Mouse (Mus musculus) cerebellum, adult 9-11 months (tissue): ENCODE measurements around the gene 4933402D24Rik.

Experiments used
- DNase-seq: peaks from one replicate; pipeline ENCODE4 v3.0.0; 2022

Gene 4933402D24Rik

GRCm38 (mm10) chr1:63769167-63769566 lies at the start of gene 4933402D24Rik:
Gene 4933402D24Rik (minus strand): TSS chr1:63769267.
- DNase-seq, result no peak

GRCm38 (mm10) chr1:63808584-63808983 lies 39.5 kb upstream of the 4933402D24Rik start:
- no peak for DNase-seq

- DNase-seq, result no peak
These were observed 36.0 kb upstream of the 4933402D24Rik start for GRCm38 (mm10) chr1:63805095-63805494.

GRCm38 (mm10) chr1:63794326-63794725 lies 25.3 kb upstream of the 4933402D24Rik start:
- DNase-seq, result no peak

- DNase-seq, result no peak
These were observed 8.0 kb upstream of the 4933402D24Rik start for GRCm38 (mm10) chr1:63776902-63777630.

- no peak for DNase-seq
These were observed 7.3 kb upstream of the 4933402D24Rik start for GRCm38 (mm10) chr1:63776396-63776795.

- DNase-seq, result no peak
These were observed 1.2 kb upstream of the 4933402D24Rik start for GRCm38 (mm10) chr1:63770309-63770708.

- peak; percentile 13 for DNase-seq
These were observed 955 bp downstream of the 4933402D24Rik start for GRCm38 (mm10) chr1:63768112-63768511.

GRCm38 (mm10) chr1:63764395-63764794 lies 4.7 kb downstream of the 4933402D24Rik start:
- DNase-seq, result no peak

GRCm38 (mm10) chr1:63763881-63764386 lies 5.1 kb downstream of the 4933402D24Rik start:
- peak; percentile 3 for DNase-seq

- DNase-seq, result peak; percentile 76
These were observed 5.8 kb downstream of the 4933402D24Rik start for GRCm38 (mm10) chr1:63763212-63763694.

GRCm38 (mm10) chr1:63756005-63756404 lies 13.1 kb downstream of the 4933402D24Rik start:
- DNase-seq, result no peak

GRCm38 (mm10) chr1:63730240-63730771 lies 38.8 kb downstream of the 4933402D24Rik start, which contains the start of the genes Mdh1b and Fastkd2:
Gene Mdh1b (minus strand): TSS chr1:63730318.
Gene Fastkd2 (plus strand): TSS chr1:63730614.
- peak; percentile 90 for DNase-seq

GRCm38 (mm10) chr1:63729796-63730195 lies 39.3 kb downstream of the 4933402D24Rik start:
- DNase-seq, result no peak

GRCm38 (mm10) chr1:63720161-63720560 lies 48.9 kb downstream of the 4933402D24Rik start:
- no peak for DNase-seq

- no peak for DNase-seq
These were observed 60.2 kb downstream of the 4933402D24Rik start for GRCm38 (mm10) chr1:63708876-63709275.

GRCm38 (mm10) chr1:63705733-63706132 lies 63.3 kb downstream of the 4933402D24Rik start:
- no peak for DNase-seq
